Mouse (Mus musculus) E14TG2a.4 (cell line): ENCODE data around the gene Hspbp1.

Source experiments
- CTCF ChIP-seq: conservative IDR thresholded peaks from 2 replicates; pipeline ENCODE4 v1.5.1; 2014; ENCODE audit warnings: low read length
- NANOG ChIP-seq: IDR thresholded peaks from 2 replicates; pipeline ENCODE4 v1.6.1; 2014; ENCODE audit warnings: borderline replicate concordance, low read length, mixed read lengths
- POU5F1 ChIP-seq: IDR thresholded peaks from 2 replicates; pipeline ENCODE4 v1.6.1; 2014; ENCODE audit warnings: low read length, borderline replicate concordance

- TF ChIP-seq CTCF (no peak), POU5F1 (no peak), NANOG (no peak)
Observed at GRCm38 (mm10) chr7:4659911-4660443, 24.9 kb downstream of the Hspbp1 start.
